Mouse (Mus musculus) lung, adult 2 months (tissue): ENCODE results near the gene Rpap2.

Experiments used
- CTCF ChIP-seq: fragments of 200-500 bp; IDR thresholded peaks from 2 replicates; pipeline ENCODE4 v1.5.1; 2011; ENCODE audit warnings: mild to moderate bottlenecking, low read length, control low read depth; ENCODE audit not compliant: insufficient read depth
- POLR2A ChIP-seq: fragments of 200-500 bp; IDR thresholded peaks from 2 replicates; pipeline ENCODE4 v1.6.1; 2011; ENCODE audit warnings: low read depth, mild to moderate bottlenecking, control low read depth, low read length, borderline replicate concordance; ENCODE audit errors: extremely low read depth

- TF ChIP-seq CTCF (no peak), POLR2A (no peak)
These were observed 40.2 kb upstream of the Rpap2 start for GRCm38 (mm10) chr5:107556969-107557368.
